Mouse (Mus musculus) gastrocnemius, adult 8-10 months (tissue): Measurements from ENCODE around the gene 4632433K11Rik. TPM values are rescaled to one million over a fixed set of nuclear protein-coding genes. Genes with fewer than 3 reads are reported as not detected.
"Not testable (repeated sequence)": the region's sequence is repeated elsewhere in the genome, so short reads cannot be mapped to it uniquely, and the experiment has no call there.

ENCODE experiments used
- DNase-seq, 2 experiments: peaks; one replicate each; pipeline ENCODE4 v3.0.0; 2022; ENCODE audit warnings: low spot score in 2 of 2
- total RNA-seq, 4 experiments: library from RNA; stranded (reverse); gene quantifications; 2 replicates each; pipeline ENCODE4 v1.2.4; 2022

4632433K11Rik gene
- total RNA-seq, 4 experiments from 2014 or later = not detected

DNA sequence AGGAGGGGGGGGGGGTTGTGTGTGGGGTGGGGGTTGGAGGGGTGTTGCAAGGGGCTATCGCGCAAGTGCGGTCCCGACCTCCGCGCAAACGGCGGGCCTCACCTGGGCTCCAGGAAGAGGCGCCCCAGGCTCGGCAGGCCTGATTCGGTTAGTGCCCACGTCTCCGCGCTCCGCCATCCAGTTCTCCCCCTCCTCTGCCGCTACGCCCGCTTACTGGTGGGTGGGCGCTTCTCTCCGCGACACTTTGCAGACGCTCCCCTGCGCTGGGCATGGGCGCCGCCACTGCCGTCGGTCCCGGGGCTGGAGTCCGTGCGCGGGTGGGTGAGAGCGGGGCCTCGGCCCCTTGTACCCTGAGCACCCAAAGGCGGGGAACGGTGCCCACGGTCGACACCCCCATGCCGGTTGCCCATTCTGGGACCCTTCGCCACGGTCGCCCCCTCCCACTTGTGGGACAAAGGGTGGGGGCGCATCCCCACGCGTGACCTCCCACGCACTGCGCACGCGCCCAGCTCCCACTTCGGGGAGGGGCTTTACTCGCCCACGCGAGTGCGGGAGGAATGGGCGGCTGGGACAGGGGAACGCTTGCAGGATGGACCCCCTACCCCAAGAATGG, 22.8 kb downstream of the 4632433K11Rik start:
- DNase-seq = no peak

DNA sequence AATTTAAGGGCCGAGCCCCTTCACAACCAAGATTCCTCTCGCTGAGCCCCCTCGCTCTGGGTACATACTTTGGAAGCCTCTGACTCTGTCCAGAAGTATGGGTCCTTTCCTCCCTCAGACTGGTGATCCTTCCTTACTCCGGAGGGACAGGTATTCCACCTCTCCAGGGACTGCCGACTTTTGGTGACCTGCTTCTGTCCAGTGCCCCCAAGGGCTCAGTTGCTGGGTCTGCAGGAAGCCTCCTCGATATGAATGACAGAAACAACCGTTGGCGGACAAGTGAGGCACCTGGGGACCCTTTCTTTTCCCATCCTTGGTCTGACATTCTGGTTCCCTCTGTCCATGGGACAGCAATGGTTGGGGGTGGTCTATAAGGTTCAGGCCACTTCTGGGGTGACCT, 23.5 kb downstream of the 4632433K11Rik start:
- DNase-seq = no peak

DNA sequence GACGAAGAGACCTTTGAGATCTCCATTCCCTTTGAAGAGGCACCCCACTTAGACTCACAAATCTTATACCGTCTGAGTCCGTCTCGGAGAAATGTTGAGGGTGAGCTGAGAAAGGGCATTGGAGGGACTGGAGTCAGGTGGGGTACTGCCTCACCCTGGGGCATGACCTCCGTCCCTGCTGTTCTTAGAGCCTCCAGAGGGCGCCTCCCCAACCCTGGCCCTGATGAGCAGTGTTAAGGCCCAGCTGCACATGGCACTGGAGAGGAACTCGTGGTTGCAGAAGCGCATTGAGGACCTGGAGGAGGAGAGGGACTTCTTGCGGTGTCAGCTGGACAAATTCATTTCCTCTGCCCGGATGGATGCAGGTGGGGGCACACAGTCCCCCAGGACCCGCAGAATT, 23.9 kb downstream of the 4632433K11Rik start:
- DNase-seq = no peak

DNA sequence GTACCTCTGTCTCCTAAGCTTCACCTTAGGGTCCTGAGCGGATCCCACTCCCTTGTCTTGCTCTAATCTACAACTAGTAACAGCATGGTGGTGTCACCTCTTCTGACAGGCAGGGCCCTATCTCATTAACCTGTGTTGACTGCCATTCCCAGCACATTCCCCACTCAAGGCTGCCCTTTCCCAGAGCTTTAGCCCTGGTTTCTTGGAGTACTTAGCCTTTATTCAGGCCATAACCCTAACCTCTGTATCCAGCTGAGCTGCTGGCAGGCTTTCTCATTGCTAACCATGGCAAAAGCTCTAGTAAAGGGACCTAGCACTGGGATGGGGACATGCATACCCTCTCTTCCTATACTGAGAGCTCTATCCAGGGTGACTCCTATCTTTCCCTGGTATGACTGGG, 24.7 kb downstream of the 4632433K11Rik start:
- no peak for DNase-seq

DNA sequence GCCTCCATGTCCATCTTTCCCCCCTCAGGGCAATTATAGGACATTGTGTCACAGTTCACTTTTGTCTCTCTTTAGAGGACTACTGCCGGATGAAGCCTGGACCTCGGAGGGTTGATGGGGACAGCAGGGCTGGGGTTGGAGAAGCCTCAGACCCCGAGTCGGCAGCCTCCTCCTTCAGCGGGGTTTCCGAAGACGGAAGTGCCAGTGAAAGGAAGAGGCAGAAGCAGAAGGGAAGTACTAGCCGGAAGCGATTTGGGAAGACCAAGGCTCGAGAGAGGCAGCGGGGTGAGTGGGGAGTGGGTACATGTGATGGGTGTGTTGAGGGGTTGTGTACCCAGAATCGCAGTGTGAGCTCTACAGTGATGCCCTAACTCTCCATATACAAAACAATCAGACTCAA, 25.5 kb downstream of the 4632433K11Rik start:
- DNase-seq = no peak

DNA sequence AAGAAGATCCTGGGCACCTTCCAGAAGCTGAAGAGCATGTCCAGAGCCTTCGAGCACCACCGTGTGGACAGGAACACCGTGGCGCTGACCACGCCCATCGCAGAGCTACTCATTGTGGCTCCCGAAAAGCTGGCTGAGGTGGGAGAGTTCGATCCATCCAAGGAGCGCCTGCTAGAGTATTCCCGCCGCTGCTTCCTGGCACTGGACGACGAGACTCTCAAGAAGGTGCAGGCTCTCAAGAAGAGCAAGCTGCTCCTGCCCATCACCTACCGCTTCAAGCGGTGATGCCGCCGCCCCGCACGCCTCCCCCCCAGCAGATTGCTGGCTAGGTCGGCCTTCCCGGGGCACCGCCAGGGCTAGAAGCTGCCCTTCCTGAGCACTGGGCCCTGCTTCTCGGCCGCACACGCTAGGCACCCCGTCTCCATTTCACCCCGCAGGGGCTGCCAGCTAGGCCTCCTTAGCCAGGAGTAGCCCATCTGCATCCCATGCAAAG, 26.4 kb downstream of the 4632433K11Rik start:
- peak; percentile 69 to 76 for DNase-seq

DNA sequence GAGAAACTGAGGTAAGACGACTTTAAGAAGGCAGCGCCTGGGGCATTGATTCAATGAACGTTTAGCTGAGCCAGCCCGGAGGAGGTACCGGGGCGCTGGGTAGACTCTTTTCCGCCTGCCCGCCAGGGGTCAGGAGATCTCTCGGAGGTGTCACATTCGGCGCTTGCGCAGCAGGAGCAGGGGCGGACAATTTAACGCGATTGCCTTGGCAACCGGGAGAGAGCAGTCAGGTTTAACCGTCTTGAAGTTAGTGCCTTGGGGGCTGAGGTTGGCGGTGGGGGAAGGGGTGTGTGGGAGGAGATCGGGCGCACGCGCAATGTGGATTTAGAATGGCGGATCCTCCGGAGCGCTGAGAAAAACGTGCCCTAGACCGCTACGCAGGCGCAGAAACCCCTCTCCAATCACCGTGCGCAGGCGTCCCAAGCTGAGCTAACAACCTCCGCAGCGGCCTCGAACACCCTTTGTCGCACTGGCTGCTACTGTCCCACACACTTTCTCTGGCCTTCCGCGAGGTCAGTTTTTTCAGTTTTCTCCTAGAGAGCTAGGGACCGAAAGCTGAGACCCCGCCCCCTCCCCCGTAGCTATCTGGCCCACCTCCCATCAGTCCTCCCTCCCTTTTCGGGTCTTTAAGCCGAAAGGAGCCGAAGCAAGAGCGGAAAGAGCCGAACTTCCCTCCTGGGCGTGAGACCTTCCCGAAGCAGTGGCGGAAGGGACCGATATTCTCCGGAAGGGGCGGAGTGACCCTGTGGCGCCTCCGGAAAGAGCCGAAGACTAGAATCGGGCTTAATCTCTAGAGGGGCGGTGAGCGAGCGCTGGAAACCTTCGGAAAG, 27.2 kb downstream of the 4632433K11Rik start:
- peak; percentile 97 for DNase-seq

DNA sequence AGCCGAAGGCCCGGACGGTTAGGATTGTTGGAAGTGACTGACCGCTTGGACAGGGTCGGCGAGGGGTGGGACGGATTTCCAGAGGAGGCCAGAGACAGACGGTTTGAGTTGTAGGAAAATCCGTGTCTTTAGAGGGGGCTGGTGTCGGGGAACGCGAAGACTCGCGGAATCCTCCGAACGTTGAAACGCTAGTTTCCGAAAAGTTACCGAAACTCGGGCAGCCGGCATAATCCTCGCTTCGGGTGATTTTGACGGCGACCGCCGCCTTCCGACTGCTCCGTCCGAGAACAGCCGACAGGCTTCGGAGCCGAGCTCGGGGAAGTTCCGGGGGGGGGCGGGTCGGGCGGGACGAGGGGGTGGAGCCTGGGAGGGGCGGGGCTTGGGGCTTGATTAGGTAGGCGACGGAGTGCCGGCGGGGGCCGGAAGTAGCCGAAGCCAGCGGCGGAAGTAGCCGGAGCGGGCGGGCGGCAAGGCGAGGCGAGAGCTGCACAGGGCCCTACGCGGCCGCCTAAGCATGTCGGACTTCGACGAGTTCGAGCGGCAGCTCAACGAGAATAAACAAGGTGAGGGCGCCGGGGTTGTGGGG, 27.9 kb downstream of the 4632433K11Rik start, which contains the start of gene U2af2:
TSS of gene U2af2 (plus strand) at position 370 of the 586 bp plus-strand sequence.
- DNase-seq = peak; percentile 83 to 92

DNA sequence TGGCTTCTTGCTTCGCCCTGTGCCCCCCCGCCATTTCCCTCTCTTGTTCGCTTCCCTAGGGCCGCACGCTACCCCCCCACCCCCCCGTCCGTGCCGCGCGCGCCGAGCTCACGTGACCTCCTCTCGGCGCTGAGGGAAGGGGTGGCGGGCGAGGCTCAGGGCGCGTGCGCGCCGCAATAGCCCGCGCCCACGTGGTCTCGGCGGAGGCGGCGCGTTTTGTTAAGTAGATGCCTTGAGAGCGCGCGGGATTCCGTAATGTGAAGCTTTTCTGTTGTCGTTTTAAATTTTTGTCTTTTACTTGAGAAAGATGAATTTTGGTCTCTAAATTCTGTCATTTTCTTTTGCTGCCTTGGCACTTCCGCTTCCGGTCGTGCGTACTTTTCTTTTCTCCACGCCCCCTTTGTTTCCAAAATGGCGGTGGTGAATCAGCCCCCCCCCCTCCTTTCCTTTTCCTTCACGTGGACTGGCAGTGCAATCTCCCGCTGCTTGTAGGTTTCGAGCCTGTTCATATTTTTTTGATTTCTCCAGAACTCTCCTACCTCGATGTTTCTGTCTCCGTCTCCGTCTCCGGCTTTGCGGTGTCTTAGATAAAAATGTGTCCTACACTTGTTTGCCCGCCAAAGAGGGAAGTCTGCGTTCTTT, 28.6 kb downstream of the 4632433K11Rik start:
- DNase-seq = no peak

DNA sequence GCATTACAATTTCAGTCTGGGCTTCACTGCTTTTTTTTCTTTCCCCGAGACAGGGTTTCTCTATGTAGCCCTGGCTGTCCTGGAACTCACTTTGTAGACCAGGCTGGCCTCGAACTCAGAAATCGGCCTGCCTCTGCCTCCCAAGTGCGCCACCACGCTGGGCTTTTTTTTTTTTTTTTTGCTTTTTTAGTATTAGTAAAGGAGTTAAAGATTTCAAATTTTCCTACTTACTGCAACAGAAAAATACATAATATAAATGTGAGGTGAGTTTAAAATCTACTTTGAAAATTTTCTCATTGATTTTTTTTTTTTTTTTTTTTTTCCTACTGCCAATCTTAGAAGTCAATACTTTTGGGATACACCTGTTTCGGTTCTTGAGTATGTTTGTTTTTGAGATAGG, 31.0 kb downstream of the 4632433K11Rik start:
- DNase-seq = no peak

DNA sequence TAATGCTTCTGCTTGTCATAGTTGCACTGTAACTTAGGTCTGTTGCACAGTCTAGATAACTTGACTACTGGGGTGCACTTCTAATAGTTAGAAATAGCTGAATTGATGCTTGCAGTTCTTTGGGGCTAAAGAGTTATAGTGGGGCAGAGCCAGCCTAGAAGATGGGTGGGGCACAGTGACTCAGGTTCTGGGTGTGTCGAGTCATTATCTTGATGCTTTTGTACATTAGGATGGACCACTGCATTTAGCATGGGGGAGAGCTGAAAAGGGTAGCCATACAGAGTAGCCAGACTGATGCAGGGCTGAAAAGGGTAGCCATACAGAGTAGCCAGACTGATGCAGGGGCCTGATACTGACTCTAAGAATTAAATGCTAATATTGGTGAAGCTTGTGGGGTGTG, 39.7 kb downstream of the 4632433K11Rik start:
- DNase-seq = no peak

DNA sequence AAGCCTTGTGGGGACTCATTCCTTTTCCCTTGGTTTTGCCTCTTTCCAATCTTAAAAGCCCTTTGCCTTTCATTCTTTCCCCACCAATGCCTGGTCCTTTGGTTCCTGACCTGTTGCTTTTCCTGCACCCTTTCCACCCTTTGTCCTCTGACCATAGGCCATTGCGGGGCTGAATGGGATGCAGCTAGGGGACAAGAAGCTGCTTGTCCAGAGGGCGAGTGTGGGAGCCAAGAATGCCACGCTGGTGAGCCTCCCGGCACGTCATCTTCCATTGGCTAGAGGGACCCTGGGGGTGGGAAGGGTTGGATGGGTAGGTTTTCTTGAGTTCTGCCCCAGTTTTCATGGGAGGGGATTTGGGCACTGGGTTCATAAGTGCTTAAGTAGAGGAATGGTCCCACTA, 41.1 kb downstream of the 4632433K11Rik start:
- DNase-seq = no peak

DNA sequence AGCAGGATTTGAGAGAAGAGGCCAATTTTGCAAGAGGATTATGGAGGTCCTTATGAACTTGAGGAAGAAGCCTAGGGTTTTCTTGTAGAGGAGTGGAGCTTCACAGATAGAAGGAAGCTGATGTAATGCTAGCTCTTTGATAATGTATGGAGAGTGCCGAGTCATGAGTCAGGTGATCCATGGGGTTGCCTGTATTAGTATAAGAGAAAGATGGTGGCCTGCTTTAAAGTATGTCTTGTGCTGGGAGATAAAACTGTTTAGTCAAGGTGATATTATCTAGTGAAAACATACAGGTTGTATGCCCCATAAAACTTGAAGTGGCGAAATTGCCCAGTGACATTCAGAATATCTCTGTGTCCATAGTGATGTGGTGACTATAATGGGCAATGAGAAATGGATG, 43.0 kb downstream of the 4632433K11Rik start:
- DNase-seq = no peak

DNA sequence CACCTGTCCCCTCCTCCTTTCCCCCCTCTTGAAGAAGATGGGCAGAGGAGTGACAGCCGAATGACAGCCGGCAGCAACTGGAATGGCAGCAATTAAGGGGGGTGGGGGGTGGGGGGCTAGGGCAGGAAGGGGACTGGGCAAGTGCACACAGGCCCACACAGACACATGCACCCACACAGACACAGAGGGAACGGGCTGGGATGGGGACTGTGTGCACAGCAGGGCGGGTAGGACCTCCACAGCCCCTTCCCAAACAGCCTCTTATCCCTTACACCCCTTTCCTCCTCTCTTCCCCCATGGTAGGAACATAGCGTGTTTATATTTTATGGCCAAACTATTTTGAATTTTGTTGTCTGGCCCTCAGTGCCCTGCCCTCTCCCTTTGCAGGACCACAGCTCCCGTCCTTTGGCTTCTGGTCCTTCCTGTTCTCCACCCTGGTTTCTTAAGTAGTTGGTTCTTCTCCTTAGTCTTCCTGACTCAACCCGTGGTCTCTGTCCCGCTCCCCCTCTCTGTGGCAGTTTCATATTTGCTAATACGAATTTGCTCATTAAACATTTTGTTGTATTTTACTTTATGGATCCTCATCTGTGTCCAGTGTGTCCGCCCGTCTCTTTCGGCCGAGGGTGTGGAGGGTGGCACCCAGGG, 45.6 kb downstream of the 4632433K11Rik start:
- not testable (repeated sequence) for DNase-seq

DNA sequence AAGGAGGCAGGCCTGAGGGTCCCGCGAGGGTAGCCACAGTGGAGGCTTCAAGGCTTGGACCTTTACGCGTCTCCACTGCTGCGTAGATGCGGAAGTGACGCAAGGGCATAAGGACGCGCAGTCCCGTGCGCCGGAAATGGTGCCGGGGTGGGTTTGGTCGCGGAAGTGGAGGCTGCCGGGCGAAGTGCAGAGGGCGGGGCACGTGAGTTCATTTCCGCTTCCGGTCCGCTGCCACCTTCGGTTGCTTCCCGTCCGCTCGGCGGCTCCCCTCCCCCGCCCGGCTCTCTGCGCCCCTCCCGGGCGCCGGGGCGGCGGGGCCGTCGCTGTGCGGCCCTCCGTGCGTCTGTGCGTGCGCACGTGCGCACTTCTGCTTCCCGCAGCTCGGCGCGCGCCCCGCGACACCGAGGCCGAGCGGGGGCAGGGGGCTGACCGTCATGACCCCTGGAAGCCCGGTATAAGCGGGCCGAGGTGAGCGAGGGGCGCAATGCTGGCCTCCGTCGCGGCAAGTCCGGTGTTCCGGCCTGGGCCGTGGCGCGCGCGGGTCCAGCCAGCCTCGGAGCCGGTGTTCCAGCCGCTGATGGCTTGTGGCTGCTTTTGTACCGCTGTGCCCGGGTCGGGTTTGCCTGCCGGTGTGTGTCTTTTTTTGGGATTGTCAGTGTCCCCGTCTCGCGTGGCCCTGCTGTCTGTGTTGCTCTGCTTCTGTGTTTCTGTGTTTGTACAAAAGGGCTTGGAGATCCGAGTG, 46.3 kb downstream of the 4632433K11Rik start, which contains the start of gene Epn1:
TSS of gene Epn1 (plus strand) at position 226 of the 742 bp plus-strand sequence.
- DNase-seq = peak; percentile 92 to 94

DNA sequence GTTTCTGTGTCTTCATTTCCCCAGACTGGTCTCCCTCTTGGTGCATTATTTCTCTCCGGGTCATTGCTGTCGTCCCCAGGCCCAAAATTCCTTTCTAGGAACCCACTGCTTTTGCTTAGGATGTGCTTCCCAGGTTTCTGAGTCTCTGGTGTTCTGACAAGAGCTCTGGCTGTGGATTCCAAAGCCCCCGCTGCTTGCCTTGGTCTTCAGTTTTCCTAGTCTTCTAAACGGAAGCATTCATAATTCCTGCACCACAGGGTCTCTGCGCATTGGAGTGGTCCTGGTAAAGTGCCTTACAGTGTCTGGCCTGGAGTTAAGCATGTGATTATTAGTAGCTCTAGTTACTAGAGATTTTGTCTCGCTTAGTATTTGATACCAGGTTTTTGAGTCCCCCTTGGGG, 46.9 kb downstream of the 4632433K11Rik start:
- no peak for DNase-seq

DNA sequence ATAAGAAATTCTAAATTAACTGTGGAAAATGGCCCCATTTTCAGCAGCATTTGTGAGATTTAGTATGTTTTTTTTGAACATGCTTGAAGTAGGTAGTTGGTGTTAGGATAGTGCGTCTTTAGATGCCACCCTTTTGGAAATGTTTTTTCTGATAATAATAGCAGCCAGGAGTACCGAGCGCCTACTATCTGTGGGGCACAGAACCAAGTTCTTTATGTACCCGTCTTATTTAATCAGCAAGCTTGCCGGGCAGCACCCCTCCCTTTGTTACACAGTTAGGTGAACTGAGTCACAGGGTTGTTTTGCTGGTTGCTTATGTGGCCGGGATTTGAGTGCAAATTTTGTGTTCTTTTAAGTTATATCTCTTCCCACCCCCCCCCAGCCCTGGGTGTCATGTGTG, 47.3 kb downstream of the 4632433K11Rik start:
- no peak for DNase-seq

DNA sequence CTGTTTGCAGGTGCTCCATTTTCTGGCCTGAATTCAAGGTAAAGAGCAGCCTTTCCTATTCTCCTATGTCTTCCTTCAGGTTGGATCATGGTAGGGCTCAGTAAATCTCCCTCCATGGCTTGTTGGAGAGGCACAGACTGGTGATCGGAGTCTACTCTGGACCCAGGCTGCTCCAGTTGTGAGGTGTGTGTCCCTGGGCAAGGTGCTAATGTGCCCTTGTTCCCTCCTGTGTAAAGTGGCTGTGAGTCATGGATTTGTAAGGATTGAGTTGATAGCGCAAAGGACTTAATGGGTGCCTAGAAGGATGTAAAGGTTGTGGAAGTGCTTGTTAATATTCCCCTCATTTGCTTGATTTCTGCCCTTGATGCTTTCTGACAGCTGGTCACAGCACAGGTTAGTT, 48.0 kb downstream of the 4632433K11Rik start:
- no peak for DNase-seq

DNA sequence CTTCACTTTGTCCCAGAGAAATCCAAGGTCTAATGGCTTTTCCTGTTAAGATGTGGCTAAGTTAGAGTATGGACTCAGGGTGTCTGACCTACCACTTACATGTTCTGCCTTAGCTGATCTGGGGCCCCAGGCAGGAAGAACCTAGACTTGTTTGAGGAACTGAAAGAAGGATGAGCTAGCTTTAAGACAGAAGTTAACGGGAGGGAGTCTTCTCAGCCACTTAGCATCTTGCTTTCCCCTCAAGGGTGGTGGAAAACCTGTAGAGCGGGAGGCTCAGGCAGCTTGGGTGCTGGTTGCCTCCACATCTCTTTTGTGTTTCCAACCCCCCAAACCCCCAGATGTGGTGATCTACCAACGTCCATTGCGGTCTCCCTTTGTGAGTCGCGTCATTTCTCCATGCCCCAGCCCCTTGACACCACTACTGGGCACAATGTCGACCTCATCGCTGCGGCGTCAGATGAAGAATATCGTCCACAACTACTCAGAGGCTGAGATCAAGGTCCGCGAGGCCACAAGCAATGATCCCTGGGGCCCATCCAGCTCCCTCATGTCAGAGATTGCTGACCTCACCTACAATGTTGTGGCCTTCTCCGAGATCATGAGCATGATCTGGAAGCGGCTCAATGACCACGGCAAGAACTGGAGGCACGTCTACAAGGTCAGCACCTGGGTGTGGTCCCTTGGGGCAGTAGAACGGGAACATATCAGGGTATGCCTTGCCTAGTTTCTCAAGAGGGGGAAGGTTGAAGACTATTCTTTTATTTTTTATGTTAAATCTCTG, 49.6 kb downstream of the 4632433K11Rik start:
- DNase-seq = no peak
